Mouse (Mus musculus) ES-Bruce4 (cell line): ENCODE data around the gene Rnf220. TPM values are rescaled to one million over a fixed set of nuclear protein-coding genes. Genes with fewer than 3 reads are reported as not detected.
A peak's percentile ranks its signal among the peaks of the same experiment; 100 is the strongest.

Experiments
- H3K27ac ChIP-seq: 2 replicates; pipeline ENCODE4 v1.5.1; 2012; ENCODE audit warnings: low read length, inconsistent platforms; ENCODE audit not compliant: insufficient read depth
- H3K27me3 ChIP-seq: 2 replicates; pipeline ENCODE4 v1.6.1; 2012; ENCODE audit warnings: mild to moderate bottlenecking, low read length, inconsistent platforms; ENCODE audit not compliant: control insufficient read depth, poor library complexity, insufficient read depth, severe bottlenecking
- H3K36me3 ChIP-seq: 2 replicates; pipeline ENCODE4 v1.6.1; 2012; ENCODE audit warnings: inconsistent platforms, mild to moderate bottlenecking, low read length, moderate library complexity; ENCODE audit not compliant: control insufficient read depth, poor library complexity, insufficient read depth, severe bottlenecking
- H3K4me1 ChIP-seq: one replicate; pipeline ENCODE4 v1.8.1; 2011; ENCODE audit warnings: low read length; ENCODE audit not compliant: control insufficient read depth, insufficient read depth
- H3K4me3 ChIP-seq: 2 replicates; pipeline ENCODE4 v1.5.1; 2011; ENCODE audit warnings: low read depth, mild to moderate bottlenecking, low read length
- H3K9ac ChIP-seq: 2 replicates; pipeline ENCODE4 v1.6.1; 2012; ENCODE audit warnings: low read depth, mild to moderate bottlenecking, inconsistent platforms; ENCODE audit not compliant: poor library complexity, severe bottlenecking
- H3K9me3 ChIP-seq: replicated peaks from 2 replicates; pipeline ENCODE4 v1.6.1; 2012; ENCODE audit warnings: mild to moderate bottlenecking, low read length, inconsistent platforms; ENCODE audit not compliant: control insufficient read depth, poor library complexity, insufficient read depth, severe bottlenecking
- CTCF ChIP-seq: IDR thresholded peaks from one replicate; pipeline ENCODE4 v1.8.1; 2011; ENCODE audit warnings: low read depth, low read length
- EP300 ChIP-seq: IDR thresholded peaks from 2 replicates; pipeline ENCODE4 v1.6.1; 2011; ENCODE audit warnings: low read depth, low read length; ENCODE audit not compliant: insufficient read depth
- POLR2A ChIP-seq: IDR thresholded peaks from one replicate; pipeline ENCODE4 v1.8.1; 2011; ENCODE audit warnings: low read length; ENCODE audit not compliant: insufficient read depth
- polyA plus RNA-seq: library from polyadenylated mRNA; stranded (reverse); fragments of >200 nt; gene quantifications from 2 replicates; pipeline ENCODE4 v1.2.4, GENCODE M21; 2011; ENCODE audit warnings: low read depth; ENCODE audit not compliant: missing spikeins, insufficient read depth, insufficient read length

Rnf220 gene
- polyA plus RNA-seq, 1 experiment: 132 TPM

DNA sequence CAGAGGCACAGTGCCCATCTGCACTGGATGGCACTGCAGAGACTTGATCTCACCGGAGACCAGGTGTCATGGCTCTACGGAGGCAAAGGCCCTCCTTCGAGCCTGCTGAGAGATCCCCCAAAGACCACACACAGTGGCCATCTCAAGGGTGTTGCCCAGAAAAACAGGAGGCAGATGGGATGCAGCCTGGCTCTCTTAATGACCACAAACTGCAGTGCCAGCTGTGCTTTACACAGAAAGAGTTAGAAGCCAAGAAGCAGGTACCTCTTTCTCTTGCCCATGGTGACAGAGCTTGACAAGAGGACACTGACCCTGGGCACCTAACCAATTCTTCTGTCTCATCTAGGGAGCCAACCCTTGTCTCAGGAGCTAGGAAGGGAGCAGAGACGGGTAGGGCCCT is 212.5 kb downstream of the Rnf220 start:
- Histone ChIP-seq H3K9me3 (no peaks in the 10 kb centered on the region), H3K9ac (no peak overlapping the region), H3K27ac (no peak overlapping the region), H3K4me1 (peaks cover 10% of the 10 kb centered on the region), H3K36me3 (peaks cover 66% of the 10 kb centered on the region), H3K4me3 (no peak overlapping the region), H3K27me3 (no peaks in the 10 kb centered on the region)
- TF ChIP-seq EP300 (no peak), CTCF (no peak), POLR2A (no peak)

DNA sequence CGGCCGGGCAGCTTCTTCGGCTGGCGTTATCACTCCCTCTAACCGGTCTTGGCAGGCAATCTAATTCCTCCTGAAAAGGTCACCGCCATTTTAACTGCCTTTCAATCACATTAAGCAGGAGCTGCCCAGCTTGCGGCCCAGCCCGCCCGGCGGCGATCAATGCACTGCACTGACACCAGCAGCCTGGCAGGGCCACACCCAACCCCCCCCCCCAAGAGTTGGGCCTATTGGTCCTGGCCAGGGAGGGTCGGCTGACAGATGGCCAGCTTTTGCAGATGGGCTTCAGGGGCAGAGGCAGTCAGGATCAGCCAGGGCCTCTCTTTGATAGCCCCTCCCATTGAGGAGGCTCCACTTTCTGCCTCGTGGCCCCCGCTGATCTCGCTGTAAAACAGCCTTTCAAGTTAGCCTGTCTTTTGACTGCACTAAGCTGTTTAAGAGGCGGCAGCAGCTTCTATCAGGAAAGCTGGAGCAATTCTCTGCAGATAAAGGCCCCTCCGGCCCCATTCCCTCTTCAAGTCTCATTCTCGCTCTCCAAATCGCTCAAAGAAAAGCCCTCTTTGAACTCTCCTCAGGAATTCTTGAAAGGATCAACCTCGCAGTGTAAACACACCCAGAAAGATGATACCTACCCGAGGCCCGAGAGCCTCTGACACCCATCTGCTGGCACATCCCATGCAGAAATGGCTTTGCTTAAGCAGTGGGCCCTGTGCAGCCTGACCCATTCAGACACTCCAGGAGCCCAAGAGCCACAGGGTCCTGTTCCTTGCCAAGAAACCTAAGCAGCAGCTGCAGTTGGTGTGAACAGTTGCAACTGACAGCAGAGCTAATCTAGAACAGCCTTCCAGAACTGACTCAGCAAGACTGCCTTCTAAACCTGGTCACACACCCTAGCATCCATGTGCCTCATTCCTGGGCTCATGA is 213.3 kb downstream of the Rnf220 start:
- TF ChIP-seq EP300 (no peak), CTCF (no peak)
- peaks cover 70% of the 10 kb centered on the region for H3K36me3 ChIP-seq
- no peaks in the 10 kb centered on the region for H3K9me3 ChIP-seq
- no peak overlapping the region for H3K9ac ChIP-seq
- H3K4me3 ChIP-seq: no peak overlapping the region
- no peaks in the 10 kb centered on the region for H3K27me3 ChIP-seq
- 0 out of 2 replicates have a peak overlapping the region, but pooled peaks have one; percentile 16 for H3K27ac ChIP-seq
- H3K4me1 ChIP-seq: peaks cover 10% of the 10 kb centered on the region

DNA sequence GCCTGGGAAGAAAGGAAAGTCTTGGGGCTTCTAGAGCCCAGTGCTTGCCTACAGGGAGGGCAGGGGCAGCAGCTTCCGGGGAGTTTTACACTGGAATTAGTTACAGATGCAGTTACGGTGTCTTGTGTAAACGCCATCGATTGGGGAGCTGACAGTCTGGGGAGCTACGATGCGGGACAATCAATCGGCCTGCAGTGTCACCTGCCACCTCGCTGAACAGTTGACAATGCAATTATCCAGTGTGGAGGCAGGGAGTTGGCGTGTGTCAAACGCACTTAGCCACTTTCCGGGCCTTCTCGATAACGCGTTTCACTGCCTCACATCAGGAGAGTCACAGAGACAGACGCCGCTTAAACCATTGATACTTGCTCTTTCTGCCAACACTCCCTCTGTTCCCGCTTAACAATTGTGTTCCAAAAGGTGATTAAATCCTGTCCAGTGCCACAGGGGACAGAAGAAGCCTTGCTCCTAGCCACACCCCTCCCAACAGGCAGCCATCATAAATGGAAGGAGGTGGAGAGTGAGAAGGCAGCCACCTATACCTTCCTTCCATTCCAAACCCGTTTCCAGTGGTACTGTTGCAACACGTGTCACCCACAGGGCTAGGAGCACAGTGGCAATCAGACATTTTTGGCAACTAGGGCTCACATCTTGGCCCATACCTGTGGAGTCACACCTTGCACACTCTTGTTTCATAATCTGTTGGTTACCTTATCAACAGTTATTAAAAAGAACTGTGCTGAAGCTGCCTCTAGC is 215.6 kb downstream of the Rnf220 start:
- peaks cover 10% of the 10 kb centered on the region for H3K4me1 ChIP-seq
- TF ChIP-seq EP300 (no peak), CTCF (no peak), POLR2A (no peak)
- H3K9ac ChIP-seq: no peak overlapping the region
- H3K9me3 ChIP-seq: no peaks in the 10 kb centered on the region
- no peak overlapping the region for H3K4me3 ChIP-seq
- peaks cover 71% of the 10 kb centered on the region for H3K36me3 ChIP-seq
- no peak overlapping the region for H3K27ac ChIP-seq
- no peaks in the 10 kb centered on the region for H3K27me3 ChIP-seq

DNA sequence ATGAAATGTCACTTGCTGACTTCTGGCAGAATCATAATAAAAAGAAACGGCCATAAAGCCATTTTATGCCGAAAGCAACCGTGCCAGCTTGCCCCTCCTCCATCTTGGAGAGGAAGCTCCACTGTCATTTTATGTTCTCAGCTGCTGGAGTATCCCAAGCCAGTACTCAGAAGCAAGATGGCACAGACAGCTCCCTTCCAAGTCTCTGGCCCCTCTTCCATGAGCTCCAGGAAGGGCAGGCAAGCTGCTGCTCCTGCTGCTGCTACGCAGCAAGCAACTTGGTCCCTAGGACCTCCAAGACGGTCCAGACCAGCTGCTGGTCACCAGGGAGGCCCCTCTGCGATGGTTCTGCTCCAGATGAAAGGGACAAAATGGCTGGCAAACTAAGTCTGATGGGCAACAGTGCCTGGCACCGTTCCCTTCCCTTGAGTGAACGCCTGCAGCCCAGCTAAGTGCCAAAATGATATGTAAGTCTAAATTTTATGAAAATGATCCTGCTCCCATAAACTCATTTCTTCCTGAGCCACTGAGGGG is 216.4 kb downstream of the Rnf220 start:
- no peak for TF ChIP-seq POLR2A
- no peak for TF ChIP-seq EP300
- no peak for TF ChIP-seq CTCF
- no peaks in the 10 kb centered on the region for H3K27me3 ChIP-seq
- no peak overlapping the region for H3K27ac ChIP-seq
- no peak overlapping the region for H3K9ac ChIP-seq
- no peak overlapping the region for H3K4me3 ChIP-seq
- peaks cover 8% of the 10 kb centered on the region for H3K4me1 ChIP-seq
- H3K36me3 ChIP-seq: peaks cover 71% of the 10 kb centered on the region
- no peaks in the 10 kb centered on the region for H3K9me3 ChIP-seq

DNA sequence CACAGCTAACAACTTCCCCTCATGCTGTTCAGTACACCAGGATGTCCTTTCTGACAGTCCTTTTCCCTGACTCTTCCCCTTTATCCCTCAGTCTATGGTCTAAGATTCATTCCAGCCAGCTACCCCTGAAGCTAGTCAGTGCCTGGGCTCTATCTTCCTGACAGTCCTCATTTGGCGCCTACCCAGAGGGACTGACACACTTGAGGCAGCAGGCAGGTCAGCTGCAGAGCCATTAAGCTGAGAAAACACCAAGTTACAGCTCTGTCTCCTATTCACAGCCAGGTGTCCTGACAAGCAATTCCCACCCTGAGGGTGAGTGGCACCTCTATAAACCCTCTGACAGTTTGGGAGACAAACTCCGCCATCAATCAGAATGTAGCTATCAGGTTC is 217.6 kb downstream of the Rnf220 start:
- Histone ChIP-seq H3K27me3 (no peaks in the 10 kb centered on the region), H3K27ac (no peak overlapping the region), H3K9ac (no peak overlapping the region), H3K9me3 (peaks cover 2% of the 10 kb centered on the region; the same call in 1 of the 2 replicates), H3K36me3 (peaks cover 64% of the 10 kb centered on the region), H3K4me3 (no peak overlapping the region), H3K4me1 (peaks cover 5% of the 10 kb centered on the region)
- no peak for TF ChIP-seq EP300
- no peak for TF ChIP-seq CTCF
- TF ChIP-seq POLR2A: no peak
